Mouse (Mus musculus): ENCODE measurements around the gene Dvl3.

DNA sequence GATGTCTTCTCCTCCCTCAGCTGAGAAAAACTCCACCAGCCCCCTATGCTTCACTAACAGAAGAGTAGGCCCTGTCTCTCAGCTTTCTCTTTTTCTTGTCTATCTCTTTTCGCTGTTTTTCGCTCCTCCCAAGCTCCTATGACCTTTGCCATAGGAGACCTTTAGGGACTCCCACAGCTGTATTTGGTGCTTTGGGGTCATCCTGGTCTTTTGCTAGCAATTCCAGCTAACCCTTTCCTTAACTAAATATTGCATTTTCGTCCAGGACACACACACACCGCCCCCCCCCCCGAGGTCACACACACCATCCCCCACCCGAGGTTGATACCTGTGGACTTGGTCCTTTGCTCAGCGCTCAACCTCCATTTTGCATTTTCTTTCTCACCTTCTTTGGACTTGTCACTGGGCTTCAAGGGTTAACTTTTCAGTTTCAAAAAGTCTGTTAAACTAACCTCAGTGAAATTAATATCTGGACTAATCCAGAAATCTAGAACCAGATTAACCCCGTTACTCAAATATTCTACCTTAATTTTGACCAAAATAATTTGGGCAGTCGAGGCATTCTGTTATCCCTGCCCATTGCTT, 19.4 kb downstream of the Dvl3 start:
- no peak for TF ChIP-seq CTCF (IDR thresholded peaks at IDR 0.05; ENCODE audit: low read depth, low read length)
- no peak for TF ChIP-seq POLR2A (IDR thresholded peaks at IDR 0.05; ENCODE audit: borderline replicate concordance, low read depth, low read length)

All from bone marrow macrophage, adult 2 months (primary cell).